Mouse (Mus musculus) gastrocnemius, postnatal 10 days (tissue): ENCODE measurements around the gene Lamtor1. TPM values are rescaled to one million over a fixed set of nuclear protein-coding genes. Genes with fewer than 3 reads are reported as not detected.

Experiments
- DNase-seq: peaks from one replicate; pipeline ENCODE4 v3.0.0; 2021; ENCODE audit warnings: mixed read lengths
- microRNA-seq, 2 experiments: library from miRNA; unstranded; fragments of <30 nt; microRNA quantifications; one replicate each; pipeline ENCODE4 v1.2.0; 2021
- total RNA-seq, 2 experiments: library from RNA; stranded (reverse); gene quantifications; 2 replicates each; pipeline ENCODE4 v1.2.3; 2021

Gene Lamtor1
- total RNA-seq, 2 experiments from 2014 or later = 101 to 114 TPM

DNA sequence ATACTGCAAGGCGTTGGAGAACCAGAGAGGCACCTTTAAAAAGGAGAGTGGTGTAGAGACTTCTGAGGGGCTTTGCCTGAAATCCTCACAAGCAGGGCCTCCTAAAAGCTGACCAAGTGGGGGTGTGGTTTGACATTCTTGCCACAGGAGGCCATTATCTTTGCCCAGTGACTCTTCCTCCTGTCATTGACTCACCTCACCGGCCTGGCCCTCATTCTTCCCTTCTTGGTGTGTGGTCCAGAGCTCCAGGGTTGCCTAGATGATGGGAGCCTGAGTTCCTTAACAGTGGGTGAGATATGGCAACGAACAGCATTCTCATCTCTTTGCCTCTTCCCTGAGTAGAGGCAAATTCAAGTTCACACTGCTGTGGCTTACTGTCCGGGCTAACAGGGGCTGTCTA lies 50.2 kb downstream of the Lamtor1 start:
- DNase-seq = no peak

- DNase-seq = no peak
Observed at GRCm38 (mm10) chr7:101956481-101956880, 50.8 kb downstream of the Lamtor1 start.

DNA sequence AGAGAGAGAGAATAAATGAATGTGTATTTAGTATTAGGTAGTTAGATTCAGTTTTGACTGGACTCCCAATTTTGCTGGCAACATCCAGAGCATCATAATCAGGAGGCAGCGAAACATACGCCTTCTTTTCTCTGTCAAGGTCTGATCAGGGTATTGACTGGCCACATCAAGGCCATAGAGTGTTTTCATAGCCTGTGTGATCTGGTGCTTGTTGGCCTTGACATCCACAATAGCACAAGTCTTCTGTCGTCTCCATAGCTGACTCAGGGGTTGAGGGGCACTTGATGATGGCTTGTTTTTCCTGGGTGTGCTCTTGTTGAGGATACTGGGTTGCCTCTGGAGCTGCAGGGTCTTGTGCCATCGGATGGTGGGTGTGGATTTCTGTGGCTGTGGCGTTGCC lies 51.2 kb downstream of the Lamtor1 start:
- no peak for DNase-seq

DNA sequence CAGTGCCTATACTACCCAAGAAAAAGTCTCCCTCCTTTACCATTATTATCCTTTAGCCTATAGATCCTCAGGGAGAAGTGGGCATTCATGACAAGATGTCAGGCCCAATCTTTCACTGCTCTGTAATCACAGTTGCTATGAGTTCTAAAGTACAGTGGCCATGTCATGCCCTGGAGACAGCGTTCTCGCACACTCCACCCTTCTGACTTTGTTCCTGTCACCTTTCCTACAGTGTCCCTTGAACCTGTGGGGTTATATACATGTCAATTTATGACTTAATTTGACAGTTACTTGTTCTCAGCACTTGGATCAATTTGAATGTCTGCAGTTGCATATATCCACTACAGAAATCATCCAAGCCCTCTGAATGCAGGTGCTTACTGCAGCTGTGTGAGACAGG lies 57.1 kb downstream of the Lamtor1 start:
- DNase-seq = no peak

- no peak for DNase-seq
Observed at GRCm38 (mm10) chr7:101963621-101964020, 57.9 kb downstream of the Lamtor1 start.

- DNase-seq = no peak
Observed at GRCm38 (mm10) chr7:101964551-101964950, 58.8 kb downstream of the Lamtor1 start.

DNA sequence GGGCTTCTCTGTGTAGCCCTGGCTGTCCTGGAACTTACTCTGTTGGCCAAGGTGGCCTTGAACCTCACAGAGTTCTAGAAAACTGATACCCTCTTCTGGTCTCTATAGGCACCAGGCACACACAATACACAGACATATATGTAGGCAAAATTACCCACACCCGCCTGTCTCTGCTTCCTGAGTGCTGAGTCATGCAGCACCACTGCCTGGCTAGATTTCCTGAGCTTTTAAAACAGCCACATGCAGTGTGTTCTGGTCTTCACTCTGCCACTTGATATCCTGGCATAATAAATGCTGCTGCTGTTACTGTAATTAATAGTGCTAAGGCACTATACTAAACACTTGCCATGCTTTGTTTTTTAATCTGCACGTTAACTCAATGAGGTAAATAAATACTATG lies 59.9 kb downstream of the Lamtor1 start:
- no peak for DNase-seq

DNA sequence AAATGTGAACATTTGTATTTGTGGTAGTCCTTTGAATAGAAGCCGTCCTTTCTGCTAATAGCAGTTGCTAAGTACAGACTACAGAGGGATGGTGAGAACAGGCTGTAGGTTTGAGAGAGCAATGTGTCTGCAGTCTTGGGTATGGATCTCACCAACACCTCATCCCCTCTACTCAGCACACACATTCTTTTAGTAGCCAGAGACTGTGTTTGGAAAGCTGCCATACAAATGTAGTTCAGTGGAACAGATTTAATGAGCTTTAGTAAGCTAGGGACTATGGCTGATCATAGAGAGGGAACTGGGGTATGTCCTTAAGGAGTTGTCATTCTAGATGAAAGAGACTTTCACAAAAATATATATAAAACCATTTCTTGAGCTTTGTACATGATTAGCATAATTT lies 61.6 kb downstream of the Lamtor1 start:
- DNase-seq = no peak

DNA sequence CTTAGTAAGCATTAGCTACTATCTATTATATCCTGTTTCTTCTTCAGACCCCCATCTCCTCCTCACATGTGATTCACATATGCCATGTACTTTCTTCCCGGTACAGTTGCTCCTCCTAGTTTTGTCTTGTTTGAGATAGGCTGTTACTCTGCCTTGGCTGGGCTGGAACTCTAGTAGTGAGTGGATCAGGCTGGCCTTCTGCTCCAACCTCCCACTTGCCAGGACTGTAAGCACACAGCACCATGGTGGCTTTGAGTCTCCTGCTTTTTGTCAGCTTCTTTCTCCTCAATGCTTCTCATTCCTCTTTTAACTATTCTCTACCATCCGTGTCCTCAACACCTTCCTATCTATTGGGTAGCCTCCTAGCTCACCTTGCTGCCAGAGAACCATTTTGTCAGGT lies 63.0 kb downstream of the Lamtor1 start:
- no peak for DNase-seq

- peak; percentile 85 for DNase-seq
Observed at GRCm38 (mm10) chr7:101969694-101970428, 64.2 kb downstream of the Lamtor1 start.

DNA sequence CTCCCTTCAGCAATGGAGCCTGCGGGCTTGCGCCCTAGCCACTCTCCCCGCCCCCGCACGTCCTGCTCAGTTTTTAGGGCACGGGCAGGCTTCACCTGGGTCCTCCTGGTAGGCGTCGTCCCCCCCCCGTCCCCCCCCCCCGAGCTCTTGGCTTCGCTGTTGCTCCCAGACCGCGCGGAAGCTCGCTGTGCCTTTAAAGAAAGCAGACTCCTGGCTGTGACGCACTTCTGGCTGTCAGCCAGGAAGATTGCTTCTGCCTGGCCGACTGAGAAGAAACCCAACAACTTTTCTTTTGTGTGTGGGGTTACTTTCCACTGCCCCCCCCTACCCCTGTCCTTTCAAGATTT lies 64.7 kb downstream of the Lamtor1 start:
- DNase-seq = peak; percentile 93

GRCm38 (mm10) chr7:101970821-101971461 lies 65.2 kb downstream of the Lamtor1 start:
- peak; percentile 74 for DNase-seq

- DNase-seq = no peak
Observed at GRCm38 (mm10) chr7:101971721-101972120, 66.0 kb downstream of the Lamtor1 start.

DNA sequence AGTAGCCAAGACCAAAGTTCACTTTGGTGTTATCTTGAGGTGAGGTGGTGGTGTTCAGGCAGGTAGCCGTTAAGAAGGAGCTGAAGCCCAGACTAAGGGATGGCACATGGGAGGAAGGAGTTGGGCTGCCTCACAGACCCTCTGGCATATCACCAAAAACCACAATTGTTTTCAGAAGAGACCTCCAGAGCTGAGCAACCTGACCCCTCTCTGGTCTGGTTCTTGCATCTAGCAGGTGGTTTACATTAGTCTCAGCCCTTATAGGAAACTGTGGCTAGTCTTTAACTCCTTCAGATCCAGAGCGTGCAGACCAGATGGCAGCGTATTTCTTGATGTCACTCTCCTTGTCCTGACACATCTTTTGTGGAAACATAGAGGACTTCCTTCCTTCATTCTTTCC lies 68.0 kb downstream of the Lamtor1 start:
- DNase-seq = no peak

- DNase-seq = peak; percentile 59
Observed at GRCm38 (mm10) chr7:101974505-101974904, 68.8 kb downstream of the Lamtor1 start.

Small RNAs within 50 kb of the gene (microRNA-seq; reads per million reads assigned to microRNA genes)
- 0 reads per million in 2 experiments for gene Gm22655

Other genes with a start within 250 kb of the Lamtor1 start
- 10 to 100 TPM; 30.7 to 38.7 TPM for gene Clpb, start 242.3 kb upstream of the Lamtor1 start, total RNA-seq
- gene Phox2a, start 87.6 kb upstream of the Lamtor1 start, total RNA-seq = under 1 TPM in 1 of 2 experiments, not detected in 1; 0.14 TPM
- 10 to 100 TPM; 76.2 to 89.2 TPM for gene Inppl1, start 67.7 kb upstream of the Lamtor1 start, total RNA-seq
- gene Folr2, start 48.7 kb upstream of the Lamtor1 start, total RNA-seq = 1 to 10 TPM; 4.2 to 6.0 TPM
- 10 to 100 TPM; 23.1 to 23.8 TPM for gene Anapc15, start 42.2 kb upstream of the Lamtor1 start, total RNA-seq
- 1 to 10 TPM; 1.7 to 2.4 TPM for gene Folr1, start 35.1 kb upstream of the Lamtor1 start, total RNA-seq
- not detected for gene Tomt, start 455 bp downstream of the Lamtor1 start, total RNA-seq
- gene Lrrc51, start 28.0 kb downstream of the Lamtor1 start, total RNA-seq = 1 to 10 TPM; 2.3 to 3.6 TPM
- 10 to 100 TPM; 71.8 to 80.7 TPM for gene Numa1, start 28.2 kb downstream of the Lamtor1 start, total RNA-seq
- 1 to 10 TPM; 2.3 to 3.5 TPM for gene Il18bp, start 112.8 kb downstream of the Lamtor1 start, total RNA-seq
- 10 to 100 TPM; 18.8 to 25.8 TPM for gene Rnf121, start 159.6 kb downstream of the Lamtor1 start, total RNA-seq
- 10 to 100 TPM in 1 of 2 experiments, 1 to 10 TPM in 1; 5.9 to 11.9 TPM for gene Xndc1, start 159.6 kb downstream of the Lamtor1 start, total RNA-seq
- under 1 TPM; 0.75 to 0.95 TPM for gene Xntrpc, start 159.8 kb downstream of the Lamtor1 start, total RNA-seq
- under 1 TPM; 0.07 to 0.52 TPM for gene Trpc2, start 177.2 kb downstream of the Lamtor1 start, total RNA-seq
- gene Art1, start 195.8 kb downstream of the Lamtor1 start, total RNA-seq = 100 to 1,000 TPM; 264 to 297 TPM
- gene Art5, start 203.6 kb downstream of the Lamtor1 start, total RNA-seq = 1 to 10 TPM; 8.2 to 8.4 TPM
- gene Chrna10, start 210.9 kb downstream of the Lamtor1 start, total RNA-seq = not detected